Mouse (Mus musculus): Measurements from ENCODE around the gene Pias1. TPM values are rescaled to one million over a fixed set of nuclear protein-coding genes. Genes with fewer than 3 reads are reported as not detected.

Pias1 gene
- polyA plus RNA-seq (2014; fragmentation: Illumina TruSeq; extraction: RNeasy Lipid Tissue Mini Kit (QIAGEN cat#74804); ENCODE audit: low read depth, low replicate concordance) = 23.9 TPM

DNA sequence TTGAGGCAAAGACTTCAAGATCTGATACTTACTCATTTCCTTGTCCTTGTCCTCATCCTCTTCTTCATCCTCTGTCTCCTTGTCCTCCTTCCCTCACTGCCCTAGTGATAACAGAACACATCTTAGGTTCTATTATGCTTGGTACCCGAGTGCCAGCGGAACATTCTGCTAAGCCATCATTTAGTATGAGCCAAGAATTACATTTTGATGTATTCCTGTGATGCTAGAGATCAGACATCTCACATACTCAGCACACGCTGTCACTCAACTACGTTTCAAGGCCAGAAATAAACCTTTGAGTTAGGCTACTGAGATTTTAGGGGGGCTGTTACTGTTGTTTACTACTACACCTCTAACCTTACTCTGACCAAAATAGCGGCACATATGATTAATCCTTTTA lies at the start of gene Pias1:
Gene Pias1, minus strand, starts transcription at position 101 of the 400 bp plus-strand sequence.

GRCm38 (mm10) chr9:62857719-62858261 lies 129.9 kb downstream of the Pias1 start, which contains the start of gene Calml4:
Gene Calml4 (plus strand): TSS chr9:62858080.

GRCm38 (mm10) chr9:62838506-62839171 lies 149.1 kb downstream of the Pias1 start, which contains the start of gene Cln6:
Gene Cln6 (plus strand): TSS chr9:62838785.

Other genes with a start within 250 kb of the Pias1 start
- gene Fem1b, start 176.0 kb downstream of the Pias1 start, polyA plus RNA-seq (2014; fragmentation: Illumina TruSeq; extraction: RNeasy Lipid Tissue Mini Kit (QIAGEN cat#74804); ENCODE audit: low read depth, low replicate concordance) = 35.5 TPM
- 12.3 TPM for gene Cln6, start 149.1 kb downstream of the Pias1 start, polyA plus RNA-seq (2014; fragmentation: Illumina TruSeq; extraction: RNeasy Lipid Tissue Mini Kit (QIAGEN cat#74804); ENCODE audit: low read depth, low replicate concordance)
- 648 TPM for gene Calml4, start 129.8 kb downstream of the Pias1 start, polyA plus RNA-seq (2014; fragmentation: Illumina TruSeq; extraction: RNeasy Lipid Tissue Mini Kit (QIAGEN cat#74804); ENCODE audit: low read depth, low replicate concordance)
- not detected for gene Skor1, start 161.0 kb upstream of the Pias1 start, polyA plus RNA-seq (2014; fragmentation: Illumina TruSeq; extraction: RNeasy Lipid Tissue Mini Kit (QIAGEN cat#74804); ENCODE audit: low read depth, low replicate concordance)

Measured in kidney, adult 10 weeks (tissue).